Comparison of ENCODE assay signal across 8 mouse cellular contexts in the genomic region with DNA sequence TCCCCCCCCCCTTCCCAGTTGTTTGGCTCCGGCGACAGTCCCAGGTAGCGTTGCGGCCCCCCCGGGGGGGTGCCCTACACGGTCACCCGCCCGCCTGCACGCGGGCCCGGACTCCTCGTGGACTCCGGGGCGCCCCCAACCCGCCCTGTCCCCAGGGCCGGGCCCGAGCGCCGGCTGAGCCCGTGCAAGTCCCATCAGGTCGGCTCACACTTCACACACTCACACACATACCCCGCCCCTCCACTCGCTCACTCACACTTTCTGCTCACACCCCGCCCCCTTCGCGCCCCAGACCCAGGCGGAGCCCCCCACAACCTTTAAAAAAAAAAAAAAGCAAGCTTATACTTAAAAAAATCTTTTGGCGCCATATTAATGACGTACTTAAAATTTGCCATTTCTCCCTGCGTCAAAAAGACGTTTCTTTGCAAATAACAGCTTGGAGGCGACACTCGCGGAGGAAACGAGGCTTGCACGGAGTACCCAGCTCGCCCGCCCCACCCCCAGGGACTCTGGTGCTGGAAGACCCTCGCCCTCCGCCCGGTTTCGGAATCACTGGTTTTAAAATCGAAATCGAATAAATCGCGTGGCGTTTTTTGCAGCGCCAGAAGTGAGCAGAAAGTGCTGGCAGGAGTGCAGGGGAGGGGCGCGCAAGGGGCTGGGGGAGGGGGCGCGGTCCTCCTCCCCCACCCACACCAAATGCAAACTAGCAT. TPM values are rescaled to one million over a fixed set of nuclear protein-coding genes. Genes with fewer than 3 reads are reported as not detected.
DNase-seq lines count a peak whose midpoint lies in the region; ATAC-seq and TF ChIP-seq lines count a peak whose summit lies in the region.

No protein-coding gene starts in this region.

- peak overlapping the region; percentile 84 for H3K9ac ChIP-seq in hindbrain, embryonic 13.5 days

- no peak for TF ChIP-seq CTCF in G1E (IDR thresholded peaks at IDR 0.05; ENCODE audit: low read depth, low read length)

- peak; percentile 86 for DNase-seq in G1E (ENCODE audit: low spot score)
- DNase-seq in cerebellum, adult 8-10 months: peak; percentile 76
- peak; percentile 42 to 56 for DNase-seq in frontal cortex, postnatal 25 days (ENCODE audit: low spot score in 2 of 2)
- peak; percentile 67 to 71 for DNase-seq in layer of hippocampus, postnatal 25 days (ENCODE audit: extremely low spot score in 1 of 2, low spot score in 1 of 2)
- DNase-seq in lung, postnatal 10 days: peak; percentile 88
- peak; percentile 78 for DNase-seq in ovary, postnatal 36 days (ENCODE audit: low spot score)
- DNase-seq in thymus, postnatal 10 days (ENCODE audit: low spot score in 2 of 2): peak; percentile 76 to 80

- WGBS in hindbrain, embryonic 13.5 days: 2% methylated on average over 52 of the region's 52 CpGs

- H3K9me3 ChIP-seq in G1E (replicated peaks): no peaks in the 10 kb centered on the region
- H3K9me3 ChIP-seq in hindbrain, embryonic 13.5 days: no peaks in the 10 kb centered on the region

- peaks cover 36% of the 10 kb centered on the region for H3K4me1 ChIP-seq in G1E (ENCODE audit: insufficient read depth, low read depth, low read length)
- H3K4me1 ChIP-seq in hindbrain, embryonic 13.5 days (replicated peaks): peaks cover 42% of the 10 kb centered on the region

- peak overlapping the region; percentile 81 for H3K4me3 ChIP-seq in G1E (ENCODE audit: low read depth, low read length)
- peak overlapping the region; percentile 67 for H3K4me3 ChIP-seq in hindbrain, embryonic 13.5 days

- H3K27ac ChIP-seq in hindbrain, embryonic 13.5 days: no peak overlapping the region

- H3K36me3 ChIP-seq in G1E (replicated peaks): peaks cover 13% of the 10 kb centered on the region
- no peaks in the 10 kb centered on the region for H3K36me3 ChIP-seq in hindbrain, embryonic 13.5 days

- H3K27me3 ChIP-seq in G1E (ENCODE audit: insufficient read depth, low read length): peaks cover 23% of the 10 kb centered on the region
- peaks cover 52% of the 10 kb centered on the region for H3K27me3 ChIP-seq in hindbrain, embryonic 13.5 days

- H3K4me2 ChIP-seq in hindbrain, embryonic 13.5 days: peak overlapping the region; percentile 100

- ATAC-seq in G1E (ENCODE audit: extremely low read depth, insufficient number of reproducible peaks, low FRiP score, poor library complexity, severe bottlenecking): no peak
- ATAC-seq in hindbrain, embryonic 13.5 days (ENCODE audit: low FRiP score): 0 out of 2 replicates have a peak, but pooled peaks have one; percentile 17

RNA-seq across cellular contexts. Expression of a gene that starts 0.5 kb away (rescaled TPM):
- total RNA-seq in G1E (2014; fragmentation: Nextera tagmentation) (8.4 and 8.8 TPM in 2 replicates), G1E (2017) (6.9 and 7.0 TPM in 2 replicates)
- polyA plus RNA-seq in G1E (2012): 12.9 and 13.7 TPM in 2 replicates
- polyA plus RNA-seq in hindbrain, embryonic 13.5 days (2015; fragmentation: Nextera tagmentation; extraction: Ambion mirVana): 0.23 and 0.32 TPM in 2 replicates
- 10 to 100 TPM; 28.4 to 29.7 TPM for total RNA-seq in layer of hippocampus, postnatal 25 days (2021)
